14 mouse cellular contexts compared by ENCODE assay signal in genomic region chr4:32262825-32263684, GRCm38 (mm10). TPM values are rescaled to one million over a fixed set of nuclear protein-coding genes. Genes with fewer than 3 reads are reported as not detected.
DNase-seq lines count a peak whose midpoint lies in the region; ATAC-seq and TF ChIP-seq lines count a peak whose summit lies in the region.
"Had no signal": no experiment of that assay in that cellular context is flagged by ENCODE, and none has a peak within 500 bp of the region (broad histone marks: within the 10 kb centered on the region; RNA-seq: fewer than 3 reads in every experiment).

No protein-coding gene starts in this region.

- no peaks in the 10 kb centered on the region for H3K27me3 ChIP-seq in embryonic facial prominence, embryonic 12.5 days
- no peaks in the 10 kb centered on the region for H3K27me3 ChIP-seq in embryonic facial prominence, embryonic 10.5 days (replicated peaks; ENCODE audit: low read depth, poor library complexity, severe bottlenecking)
- H3K27me3 ChIP-seq in kidney, adult 2 months (replicated peaks; ENCODE audit: control insufficient read depth, insufficient read depth, low read length), result no peaks in the 10 kb centered on the region
- H3K27me3 ChIP-seq in kidney, embryonic 16.5 days (ENCODE audit: insufficient read depth, low read length), result no peaks in the 10 kb centered on the region
- no peaks in the 10 kb centered on the region for H3K27me3 ChIP-seq in thymus, adult 2 months (ENCODE audit: control insufficient read depth, insufficient read depth, low read length)
- no peaks in the 10 kb centered on the region for H3K27me3 ChIP-seq in midbrain, embryonic 10.5 days (ENCODE audit: low read depth, poor library complexity, severe bottlenecking)
- H3K27me3 ChIP-seq: forebrain, embryonic 15.5 days; limb, embryonic 15.5 days had no signal

- no peak for TF ChIP-seq POLR2A in kidney, adult 2 months (IDR thresholded peaks at IDR 0.05; ENCODE audit: low read depth, low read length)
- no peak for TF ChIP-seq POLR2A in thymus, adult 2 months (IDR thresholded peaks at IDR 0.05; ENCODE audit: control insufficient read depth, extremely low read depth, insufficient read depth, low read length, poor library complexity)

- H3K27ac ChIP-seq in embryonic facial prominence, embryonic 12.5 days, result 0 out of 2 replicates have a peak overlapping the region, but pooled peaks have one; percentile 3
- no peak overlapping the region; the same call in 1 of the 2 replicates for H3K27ac ChIP-seq in embryonic facial prominence, embryonic 10.5 days (replicated peaks)
- no peak overlapping the region for H3K27ac ChIP-seq in kidney, adult 2 months (ENCODE audit: insufficient read depth, low read depth, low read length)
- no peak overlapping the region for H3K27ac ChIP-seq in kidney, embryonic 16.5 days (ENCODE audit: low read length)
- H3K27ac ChIP-seq in thymus, adult 2 months (ENCODE audit: control insufficient read depth, insufficient read depth, low read length), result peak overlapping the region; percentile 68
- H3K27ac ChIP-seq in midbrain, embryonic 10.5 days (replicated peaks), result no peak overlapping the region
- H3K27ac ChIP-seq: forebrain, embryonic 15.5 days; hindbrain, postnatal 0 days had no signal

- H3K4me1 ChIP-seq in embryonic facial prominence, embryonic 12.5 days, result peaks cover 41% of the 10 kb centered on the region
- H3K4me1 ChIP-seq in embryonic facial prominence, embryonic 10.5 days, result peaks cover 52% of the 10 kb centered on the region
- no peaks in the 10 kb centered on the region for H3K4me1 ChIP-seq in kidney, adult 2 months (ENCODE audit: control insufficient read depth, insufficient read depth, low read length)
- peaks cover 6% of the 10 kb centered on the region; the same call in 1 of the 2 replicates for H3K4me1 ChIP-seq in kidney, embryonic 16.5 days (ENCODE audit: insufficient read depth, low read length)
- H3K4me1 ChIP-seq in thymus, adult 2 months (replicated peaks; ENCODE audit: control insufficient read depth, insufficient read depth, low read length), result peaks cover 43% of the 10 kb centered on the region
- peaks cover 11% of the 10 kb centered on the region for H3K4me1 ChIP-seq in midbrain, embryonic 10.5 days

- no peak overlapping the region for H3K9ac ChIP-seq in embryonic facial prominence, embryonic 12.5 days
- H3K9ac ChIP-seq in kidney, embryonic 16.5 days (replicated peaks; ENCODE audit: low read length), result no peak overlapping the region
- H3K9ac ChIP-seq: forebrain, embryonic 15.5 days; limb, embryonic 15.5 days had no signal

- no peak overlapping the region for H3K4me3 ChIP-seq in embryonic facial prominence, embryonic 12.5 days
- no peak overlapping the region for H3K4me3 ChIP-seq in embryonic facial prominence, embryonic 10.5 days
- peak overlapping the region; percentile 22; the same call in 1 of the 2 replicates for H3K4me3 ChIP-seq in kidney, adult 2 months (ENCODE audit: insufficient read depth, low read depth, low read length)
- no peak overlapping the region for H3K4me3 ChIP-seq in kidney, embryonic 16.5 days (ENCODE audit: low read length)
- H3K4me3 ChIP-seq in thymus, adult 2 months (ENCODE audit: control insufficient read depth, insufficient read depth, low read length), result no peak overlapping the region
- no peak overlapping the region for H3K4me3 ChIP-seq in midbrain, embryonic 10.5 days
- H3K4me3 ChIP-seq: forebrain, embryonic 15.5 days; limb, embryonic 15.5 days had no signal

- no peaks in the 10 kb centered on the region for H3K9me3 ChIP-seq in embryonic facial prominence, embryonic 12.5 days
- no peaks in the 10 kb centered on the region for H3K9me3 ChIP-seq in embryonic facial prominence, embryonic 10.5 days
- H3K9me3 ChIP-seq in kidney, embryonic 16.5 days (ENCODE audit: low read length), result no peaks in the 10 kb centered on the region
- H3K9me3 ChIP-seq in midbrain, embryonic 10.5 days (replicated peaks), result no peaks in the 10 kb centered on the region
- H3K9me3 ChIP-seq: forebrain, embryonic 15.5 days; limb, embryonic 15.5 days had no signal

- H3K4me2 ChIP-seq in embryonic facial prominence, embryonic 12.5 days (replicated peaks), result no peak overlapping the region
- H3K4me2 ChIP-seq in kidney, embryonic 16.5 days (replicated peaks; ENCODE audit: low read depth, low read length), result no peak overlapping the region
- H3K4me2 ChIP-seq: forebrain, embryonic 15.5 days; limb, embryonic 15.5 days had no signal

- no peak for TF ChIP-seq CTCF in kidney, adult 2 months (conservative IDR thresholded peaks at IDR 0.05; ENCODE audit: insufficient read depth, insufficient read length, low read depth, low read length)
- no peak for TF ChIP-seq CTCF in thymus, adult 2 months (IDR thresholded peaks at IDR 0.05; ENCODE audit: borderline replicate concordance, control insufficient read depth, extremely low read depth, insufficient read depth, low read length, poor library complexity)

- no peak for DNase-seq in embryonic facial prominence, embryonic 10.5 days (ENCODE audit: low spot score)
- no peak for DNase-seq in kidney, adult 2 months
- no peak for DNase-seq in thymus, adult 2 months
- no peak for DNase-seq in thymus, adult 18-20 months
- DNase-seq in midbrain, embryonic 10.5 days (ENCODE audit: low spot score), result no peak
- DNase-seq in urinary bladder, adult 18-20 months (ENCODE audit: low spot score in 2 of 2), result no peak
- DNase-seq: cerebellum, adult 2 months; gastrocnemius, postnatal 25 days; right cerebral cortex, postnatal 4 days had no signal

- ATAC-seq in embryonic facial prominence, embryonic 12.5 days (ENCODE audit: insufficient number of reproducible peaks, insufficient read depth, low FRiP score, low TSS enrichment), result no peak
- ATAC-seq in kidney, embryonic 16.5 days (ENCODE audit: low FRiP score, low TSS enrichment), result no peak
- ATAC-seq: forebrain, embryonic 15.5 days; hindbrain, postnatal 0 days had no signal

- no peaks in the 10 kb centered on the region for H3K36me3 ChIP-seq in embryonic facial prominence, embryonic 12.5 days
- H3K36me3 ChIP-seq in embryonic facial prominence, embryonic 10.5 days (replicated peaks), result peaks cover 4% of the 10 kb centered on the region
- no peaks in the 10 kb centered on the region for H3K36me3 ChIP-seq in kidney, adult 2 months (ENCODE audit: control insufficient read depth, insufficient read depth, low read length)
- no peaks in the 10 kb centered on the region for H3K36me3 ChIP-seq in kidney, embryonic 16.5 days (ENCODE audit: insufficient read depth, low read length)
- H3K36me3 ChIP-seq in thymus, adult 2 months (ENCODE audit: control insufficient read depth, insufficient read depth, low read length), result no peaks in the 10 kb centered on the region
- H3K36me3 ChIP-seq in midbrain, embryonic 10.5 days, result peaks cover 5% of the 10 kb centered on the region; the same call in 1 of the 2 replicates
- H3K36me3 ChIP-seq: forebrain, embryonic 15.5 days; limb, embryonic 15.5 days had no signal

- 88% methylated on average over 20 of the region's 20 CpGs for WGBS in embryonic facial prominence, embryonic 12.5 days
- 90% methylated on average over 20 of the region's 20 CpGs for WGBS in embryonic facial prominence, embryonic 10.5 days
- 83% methylated on average over 20 of the region's 20 CpGs for WGBS in kidney, adult 2 months
- 86% methylated on average over 20 of the region's 20 CpGs for WGBS in kidney, embryonic 16.5 days
- 89% methylated on average over 20 of the region's 20 CpGs for WGBS in thymus, adult 2 months
- 95% methylated on average over 20 of the region's 20 CpGs for WGBS in midbrain, embryonic 10.5 days

RNA-seq across cellular contexts. Expression of gene Bach2, which starts 24.5 kb away (rescaled TPM):
- 13.0 and 13.5 TPM in 2 replicates for polyA plus RNA-seq in embryonic facial prominence, embryonic 12.5 days (2016; fragmentation: Nextera tagmentation; extraction: Ambion mirVana)
- polyA plus RNA-seq in embryonic facial prominence, embryonic 10.5 days (2016; fragmentation: Nextera tagmentation; extraction: Ambion mirVana), result 12.2 and 12.4 TPM in 2 replicates
- polyA plus RNA-seq in kidney, adult 2 months (2012; rRNA removed), result 1.9 and 2.5 TPM in 2 replicates
- 7.9 and 9.8 TPM in 2 replicates for polyA plus RNA-seq in kidney, embryonic 16.5 days (2015; fragmentation: Nextera tagmentation; extraction: Ambion mirVana)
- polyA plus RNA-seq in thymus, adult 2 months (2012; rRNA removed), result 9.4 and 10.5 TPM in 2 replicates
- 7.7 and 10.0 TPM in 2 replicates for polyA plus RNA-seq in midbrain, embryonic 10.5 days (2016; fragmentation: Nextera tagmentation; extraction: Ambion mirVana)

Comparison
In these comparisons a context has a peak if more than half of its experiments do, and no peak if none do; other contexts are left out.
1. H3K27ac ChIP-seq: peak in embryonic facial prominence, embryonic 12.5 days (single experiment) and thymus, adult 2 months (single experiment); none in embryonic facial prominence, embryonic 10.5 days (single experiment), kidney, adult 2 months (single experiment), kidney, embryonic 16.5 days (single experiment) and midbrain, embryonic 10.5 days (single experiment).